Mouse (Mus musculus): ENCODE measurements around the gene Lrrc75a.

- TF ChIP-seq CTCF (IDR thresholded peaks at IDR 0.05; ENCODE audit: borderline replicate concordance, control insufficient read depth, extremely low read depth, insufficient read depth, low read length, poor library complexity), result no peak
- TF ChIP-seq POLR2A (IDR thresholded peaks at IDR 0.05; ENCODE audit: control insufficient read depth, extremely low read depth, insufficient read depth, low read length, poor library complexity), result no peak
These were observed 21.7 kb upstream of the Lrrc75a start for GRCm38 (mm10) chr11:62670006-62670405.
